Mouse (Mus musculus) megakaryocyte, embryonic 14.5 days (primary cell): ENCODE results near the gene Tmem52b. TPM values are rescaled to one million over a fixed set of nuclear protein-coding genes. Genes with fewer than 3 reads are reported as not detected.
"Not testable (repeated sequence)": the region's sequence is repeated elsewhere in the genome, so short reads cannot be mapped to it uniquely, and the experiment has no call there.

ENCODE experiments used
- H3K27me3 ChIP-seq: replicated peaks from 2 replicates; pipeline ENCODE3; 2012; ENCODE audit warnings: inconsistent platforms
- H3K36me3 ChIP-seq: replicated peaks from 2 replicates; pipeline ENCODE3; 2012; ENCODE audit warnings: low read length, inconsistent platforms, mixed read lengths
- H3K4me1 ChIP-seq: 2 replicates; pipeline ENCODE4 v1.6.1; 2012; ENCODE audit warnings: inconsistent platforms
- H3K4me3 ChIP-seq: replicated peaks from 2 replicates; pipeline ENCODE3; 2012; ENCODE audit warnings: moderate library complexity, mild to moderate bottlenecking, inconsistent platforms
- H3K9me3 ChIP-seq: 2 replicates; pipeline ENCODE4 v1.6.1; 2012; ENCODE audit warnings: inconsistent platforms
- FLI1 ChIP-seq: IDR thresholded peaks from 2 replicates; pipeline ENCODE4 v1.6.1; 2012; ENCODE audit warnings: low read length, inconsistent platforms, mixed read lengths
- GATA1 ChIP-seq: IDR thresholded peaks from 3 replicates; pipeline ENCODE4 v1.6.1; 2012; ENCODE audit warnings: mixed read lengths, low read length, inconsistent platforms, borderline replicate concordance
- polyA plus RNA-seq: library from polyadenylated mRNA; stranded (reverse); fragments of >175 nt; gene quantifications from 2 replicates; pipeline ENCODE4 v1.2.3, GENCODE M21; 2012; ENCODE audit warnings: low replicate concordance; ENCODE audit not compliant: insufficient read depth

Gene Tmem52b
- not detected in 2 replicates for polyA plus RNA-seq

GRCm38 (mm10) chr6:129512367-129512766 lies at the start of gene Tmem52b:
Gene Tmem52b, plus strand, starts transcription at chr6:129512555.
- Histone ChIP-seq H3K4me1 (peaks cover 44% of the 10 kb centered on the region), H3K9me3 (no peaks in the 10 kb centered on the region), H3K36me3 (no peaks in the 10 kb centered on the region), H3K4me3 (no peak within 1 kb of the TSS), H3K27me3 (no peaks in the 10 kb centered on the region)
- TF ChIP-seq GATA1 (no peak), FLI1 (no peak)

GRCm38 (mm10) chr6:129471386-129471785 lies 41.0 kb upstream of the Tmem52b start:
- Histone ChIP-seq H3K36me3 (peaks cover 62% of the 10 kb centered on the region), H3K4me3 (no peak overlapping the region), H3K27me3 (no peaks in the 10 kb centered on the region), H3K9me3 (no peaks in the 10 kb centered on the region), H3K4me1 (peaks cover 38% of the 10 kb centered on the region)
- TF ChIP-seq FLI1: no peak
- no peak for TF ChIP-seq GATA1

- Histone ChIP-seq H3K9me3 (no peaks in the 10 kb centered on the region), H3K27me3 (no peaks in the 10 kb centered on the region), H3K4me1 (peaks cover 48% of the 10 kb centered on the region), H3K4me3 (no peak overlapping the region), H3K36me3 (peaks cover 66% of the 10 kb centered on the region)
- TF ChIP-seq GATA1 (no peak), FLI1 (no peak)
Observed at GRCm38 (mm10) chr6:129472627-129473026, 39.7 kb upstream of the Tmem52b start.

- peaks cover 42% of the 10 kb centered on the region for H3K4me1 ChIP-seq
- TF ChIP-seq GATA1 (no peak), FLI1 (no peak)
Observed at GRCm38 (mm10) chr6:129476404-129477126, 35.8 kb upstream of the Tmem52b start.

GRCm38 (mm10) chr6:129480089-129480958 lies 32.0 kb upstream of the Tmem52b start:
- no peaks in the 10 kb centered on the region for H3K27me3 ChIP-seq
- H3K4me1 ChIP-seq: peaks cover 23% of the 10 kb centered on the region
- H3K9me3 ChIP-seq: no peaks in the 10 kb centered on the region
- no peak overlapping the region for H3K4me3 ChIP-seq
- TF ChIP-seq GATA1 (no peak), FLI1 (no peak)
- peaks cover 64% of the 10 kb centered on the region for H3K36me3 ChIP-seq

More at GRCm38 (mm10) chr6:129476404-129477126, 35.8 kb upstream of the Tmem52b start:
- Histone ChIP-seq H3K36me3 (peaks cover 76% of the 10 kb centered on the region), H3K27me3 (no peaks in the 10 kb centered on the region), H3K9me3 (no peaks in the 10 kb centered on the region), H3K4me3 (peak overlapping the region; percentile 19)

- peaks cover 11% of the 10 kb centered on the region for H3K36me3 ChIP-seq
- no peak overlapping the region for H3K4me3 ChIP-seq
- TF ChIP-seq GATA1: no peak
- TF ChIP-seq FLI1: no peak
- H3K4me1 ChIP-seq: no peaks in the 10 kb centered on the region
- no peaks in the 10 kb centered on the region for H3K9me3 ChIP-seq
- no peaks in the 10 kb centered on the region for H3K27me3 ChIP-seq
Observed at GRCm38 (mm10) chr6:129494924-129495323, 17.4 kb upstream of the Tmem52b start.

GRCm38 (mm10) chr6:129497345-129498218 lies 14.8 kb upstream of the Tmem52b start:
- peaks cover 24% of the 10 kb centered on the region for H3K36me3 ChIP-seq
- no peaks in the 10 kb centered on the region for H3K4me1 ChIP-seq
- no peak overlapping the region for H3K4me3 ChIP-seq
- no peaks in the 10 kb centered on the region for H3K27me3 ChIP-seq
- H3K9me3 ChIP-seq: no peaks in the 10 kb centered on the region
- TF ChIP-seq FLI1: no peak
- no peak for TF ChIP-seq GATA1

- H3K4me1 ChIP-seq, H3K9me3 ChIP-seq, H3K4me3 ChIP-seq, H3K27me3 ChIP-seq: not testable (repeated sequence)
- peaks cover 24% of the 10 kb centered on the region for H3K36me3 ChIP-seq
Observed at GRCm38 (mm10) chr6:129499516-129499915, 12.8 kb upstream of the Tmem52b start.

GRCm38 (mm10) chr6:129503471-129503870 lies 8.9 kb upstream of the Tmem52b start:
- TF ChIP-seq FLI1: no peak
- no peak for TF ChIP-seq GATA1
- H3K36me3 ChIP-seq: peaks cover 20% of the 10 kb centered on the region
- no peaks in the 10 kb centered on the region for H3K9me3 ChIP-seq

GRCm38 (mm10) chr6:129507024-129507423 lies 5.3 kb upstream of the Tmem52b start, which contains the start of gene Olr1:
Gene Olr1, minus strand, starts transcription at chr6:129507165.
- Histone ChIP-seq H3K4me1 (peaks cover 12% of the 10 kb centered on the region), H3K36me3 (peaks cover 5% of the 10 kb centered on the region), H3K4me3 (no peak within 1 kb of the TSS), H3K9me3 (no peaks in the 10 kb centered on the region), H3K27me3 (no peaks in the 10 kb centered on the region)
- TF ChIP-seq FLI1 (no peak), GATA1 (no peak)

More at GRCm38 (mm10) chr6:129503471-129503870, 8.9 kb upstream of the Tmem52b start:
- H3K4me3 ChIP-seq: no peak overlapping the region
- H3K4me1 ChIP-seq: peaks cover 7% of the 10 kb centered on the region
- no peaks in the 10 kb centered on the region for H3K27me3 ChIP-seq
